Mouse (Mus musculus): ENCODE results near the gene Rtp2.
"Not testable (repeated sequence)": the region's sequence is repeated elsewhere in the genome, so short reads cannot be mapped to it uniquely, and the experiment has no call there.

The Rtp2 gene

GRCm38 (mm10) chr16:23952101-23952727 is 20.0 kb upstream of the Rtp2 start:
- in situ Hi-C loops (cut with MboI, MseI), result no loop called here

GRCm38 (mm10) chr16:23947654-23948053 is 15.5 kb upstream of the Rtp2 start:
- in situ Hi-C loops (cut with MboI, MseI), result no loop called here

- in situ Hi-C loops (cut with MboI, MseI), result no loop called here
Observed at GRCm38 (mm10) chr16:23944801-23945200, 12.6 kb upstream of the Rtp2 start.

GRCm38 (mm10) chr16:23934397-23934796 is 2.2 kb upstream of the Rtp2 start:
- in situ Hi-C loops (cut with MboI, MseI), result no loop called here

- in situ Hi-C loops (cut with MboI, MseI), result no loop called here
Observed at GRCm38 (mm10) chr16:23931275-23931674, 919 bp downstream of the Rtp2 start.

GRCm38 (mm10) chr16:23930426-23931073 is 1.6 kb downstream of the Rtp2 start:
- in situ Hi-C loops (cut with MboI, MseI), result no loop called here

GRCm38 (mm10) chr16:23927301-23928114 is 4.7 kb downstream of the Rtp2 start:
- in situ Hi-C loops (cut with MboI, MseI), result no loop called here

- in situ Hi-C loops (cut with MboI, MseI), result no loop called here
Observed at GRCm38 (mm10) chr16:23922906-23923305, 9.3 kb downstream of the Rtp2 start.

GRCm38 (mm10) chr16:23921697-23922096 is 10.5 kb downstream of the Rtp2 start:
- in situ Hi-C loops (cut with MboI, MseI), result no loop called here

GRCm38 (mm10) chr16:23919418-23919817 is 12.8 kb downstream of the Rtp2 start:
- in situ Hi-C loops (cut with MboI, MseI), result loop anchor here (5.0 kb wide), 1 partner anchor 102 kb away; no protein-coding TSS in a partner anchor

GRCm38 (mm10) chr16:23913401-23913800 is 18.8 kb downstream of the Rtp2 start:
- in situ Hi-C loops (cut with MboI, MseI), result no loop called here

- in situ Hi-C loops (cut with MboI, MseI), result no loop called here
Observed at GRCm38 (mm10) chr16:23912741-23913140, 19.5 kb downstream of the Rtp2 start.

- in situ Hi-C loops (cut with MboI, MseI), result not testable (repeated sequence)
Observed at GRCm38 (mm10) chr16:23909015-23909354, 23.2 kb downstream of the Rtp2 start.

- in situ Hi-C loops (cut with MboI, MseI), result not testable (repeated sequence)
Observed at GRCm38 (mm10) chr16:23908076-23909014, 23.8 kb downstream of the Rtp2 start.

GRCm38 (mm10) chr16:23906586-23906985 is 25.6 kb downstream of the Rtp2 start:
- in situ Hi-C loops (cut with MboI, MseI), result not testable (repeated sequence)

GRCm38 (mm10) chr16:23901411-23901810 is 30.8 kb downstream of the Rtp2 start:
- in situ Hi-C loops (cut with MboI, MseI), result no loop called here

- in situ Hi-C loops (cut with MboI, MseI), result no loop called here
Observed at GRCm38 (mm10) chr16:23900061-23900460, 32.1 kb downstream of the Rtp2 start.

GRCm38 (mm10) chr16:23898840-23899239 is 33.4 kb downstream of the Rtp2 start:
- in situ Hi-C loops (cut with MboI, MseI), result loop anchor here (5.0 kb wide), 2 partner anchors 352 to 447 kb away; no protein-coding TSS in a partner anchor

- in situ Hi-C loops (cut with MboI, MseI), result loop anchor here (5.0 kb wide), 2 partner anchors 351 to 446 kb away; no protein-coding TSS in a partner anchor
Observed at GRCm38 (mm10) chr16:23897984-23898586, 34.1 kb downstream of the Rtp2 start.

- in situ Hi-C loops (cut with MboI, MseI), result loop anchor here (5.0 kb wide), 2 partner anchors 350 to 445 kb away; no protein-coding TSS in a partner anchor
Observed at GRCm38 (mm10) chr16:23897486-23897885, 34.7 kb downstream of the Rtp2 start.

GRCm38 (mm10) chr16:23895135-23895534 is 37.1 kb downstream of the Rtp2 start:
- in situ Hi-C loops (cut with MboI, MseI), result loop anchor here (5.0 kb wide), 2 partner anchors 348 to 443 kb away; no protein-coding TSS in a partner anchor

Measured in T-helper 1 cell (primary cell).